Mouse (Mus musculus): ENCODE data around the gene C130032M10Rik. TPM values are rescaled to one million over a fixed set of nuclear protein-coding genes. Genes with fewer than 3 reads are reported as not detected.

The C130032M10Rik gene
- total and polyA plus RNA-seq, 3 experiments: not detected

DNA sequence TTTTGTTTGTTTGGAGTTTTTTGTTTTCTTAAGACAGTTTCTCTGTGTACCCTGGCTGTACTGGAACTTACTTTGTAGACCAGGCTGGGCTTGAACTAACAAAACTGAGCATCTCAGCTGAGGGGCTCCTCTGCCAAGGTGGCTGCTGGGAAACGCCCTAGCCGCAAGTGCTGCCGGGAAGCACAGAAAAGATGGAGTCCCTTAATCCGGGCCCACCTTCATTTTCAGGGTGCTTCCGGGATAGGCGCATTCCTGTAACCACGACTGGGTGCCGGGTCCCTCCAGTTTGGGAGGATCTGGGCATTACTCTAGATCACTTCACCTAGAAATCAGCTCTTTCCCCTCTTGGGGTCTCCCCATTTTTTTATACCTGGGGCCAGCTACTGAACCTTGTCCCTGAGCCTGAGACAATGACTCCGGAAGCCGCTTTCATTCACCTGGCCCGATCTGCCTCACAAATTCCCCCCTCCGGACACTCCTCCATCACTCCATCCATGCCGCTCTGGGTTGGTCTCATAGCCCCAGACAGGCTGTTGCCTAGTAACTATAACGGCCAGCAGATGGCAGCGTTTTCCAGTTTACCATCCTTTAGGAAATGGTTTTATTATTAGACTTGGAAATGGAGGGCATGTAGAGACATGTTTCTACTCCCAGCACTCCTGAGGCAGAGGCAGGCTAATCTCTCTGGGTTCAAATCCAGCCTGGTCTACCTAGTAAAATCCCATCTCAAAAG lies 15.5 kb upstream of the C130032M10Rik start:
- Histone ChIP-seq H3K9ac (ENCODE audit: low read depth, low read length) (no peak overlapping the region), H3K4me1 (ENCODE audit: control insufficient read depth, insufficient read depth, low read length) (no peaks in the 10 kb centered on the region), H3K79me2 (replicated peaks; ENCODE audit: control insufficient read depth, insufficient read depth, low read length) (no peaks in the 10 kb centered on the region), H3K27me3 (ENCODE audit: control insufficient read depth, insufficient read depth, low read length) (no peaks in the 10 kb centered on the region), H3K27ac (no peak overlapping the region), H3K36me3 (ENCODE audit: control insufficient read depth, insufficient read depth, low read length) (no peaks in the 10 kb centered on the region), H3K4me3 (no peak overlapping the region)
- peak; percentile 32 to 51 for DNase-seq
- WGBS: 16% methylated on average over 15 of the region's 15 CpGs
- TF ChIP-seq EP300 (IDR thresholded peaks at IDR 0.05; ENCODE audit: insufficient read depth, low read depth, low read length) (no peak), CTCF (IDR thresholded peaks at IDR 0.05) (peak; percentile 71)
- intact Hi-C loops (cut with DNase I): loop anchor here (1.0 to 2.0 kb wide), 3 partner anchors 81 to 181 kb away; no protein-coding TSS in a partner anchor

DNA sequence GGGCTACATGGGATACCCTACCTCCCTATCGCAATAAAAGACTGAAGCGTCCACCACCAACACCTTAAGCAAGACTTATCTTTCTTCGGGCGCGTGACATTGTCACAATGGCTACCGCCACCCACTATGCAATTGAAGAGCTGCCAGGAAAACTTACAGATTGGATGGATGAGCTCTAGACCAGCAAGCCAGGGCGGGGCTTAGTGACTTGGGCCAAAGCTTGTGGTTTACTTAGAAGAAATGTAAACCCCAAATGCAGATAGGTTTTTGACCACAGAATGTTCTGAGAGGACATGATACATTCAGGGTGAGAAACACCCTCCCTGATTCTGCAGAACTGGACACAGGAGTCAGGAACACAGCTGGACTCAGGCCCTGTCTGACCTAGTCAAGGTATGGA lies 14.4 kb upstream of the C130032M10Rik start:
- intact Hi-C loops (cut with DNase I): no loop called here
- no peaks in the 10 kb centered on the region for H3K4me1 ChIP-seq (ENCODE audit: control insufficient read depth, insufficient read depth, low read length)
- 88% methylated on average over 7 of the region's 7 CpGs for WGBS
- H3K27me3 ChIP-seq (ENCODE audit: control insufficient read depth, insufficient read depth, low read length): no peaks in the 10 kb centered on the region
- TF ChIP-seq CTCF (IDR thresholded peaks at IDR 0.05) (no peak), POLR2A (IDR thresholded peaks at IDR 0.05; ENCODE audit: insufficient read depth, low read depth, low read length) (no peak), EP300 (IDR thresholded peaks at IDR 0.05; ENCODE audit: insufficient read depth, low read depth, low read length) (no peak)
- no peak overlapping the region for H3K9ac ChIP-seq (ENCODE audit: low read depth, low read length)
- H3K4me3 ChIP-seq: no peak overlapping the region
- no peaks in the 10 kb centered on the region for H3K36me3 ChIP-seq (ENCODE audit: control insufficient read depth, insufficient read depth, low read length)
- no peak for DNase-seq
- no peak overlapping the region for H3K27ac ChIP-seq
- no peaks in the 10 kb centered on the region for H3K79me2 ChIP-seq (replicated peaks; ENCODE audit: control insufficient read depth, insufficient read depth, low read length)

DNA sequence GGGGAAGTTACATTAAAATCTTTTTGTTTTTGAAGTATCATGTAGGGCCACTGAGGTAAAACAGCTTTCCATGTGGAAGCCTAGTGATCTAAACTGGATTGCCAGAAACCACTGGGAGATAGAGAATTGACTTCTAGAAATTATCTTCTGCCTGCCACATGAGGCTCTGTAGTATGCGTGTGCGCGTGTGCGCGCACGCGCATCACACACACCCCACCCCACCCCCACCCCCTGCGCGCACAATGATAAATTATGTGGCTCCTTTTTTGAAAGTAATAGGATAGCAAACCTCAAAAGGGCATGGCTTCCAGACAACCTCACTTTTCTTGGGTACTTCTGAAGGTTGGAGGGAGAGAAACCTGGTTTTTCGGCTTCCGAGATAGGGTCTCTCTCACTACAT lies 13.6 kb upstream of the C130032M10Rik start:
- Histone ChIP-seq H3K9ac (ENCODE audit: low read depth, low read length) (no peak overlapping the region), H3K36me3 (ENCODE audit: control insufficient read depth, insufficient read depth, low read length) (no peaks in the 10 kb centered on the region), H3K4me1 (ENCODE audit: control insufficient read depth, insufficient read depth, low read length) (no peaks in the 10 kb centered on the region), H3K79me2 (replicated peaks; ENCODE audit: control insufficient read depth, insufficient read depth, low read length) (no peaks in the 10 kb centered on the region), H3K4me3 (no peak overlapping the region), H3K27me3 (ENCODE audit: control insufficient read depth, insufficient read depth, low read length) (no peaks in the 10 kb centered on the region), H3K27ac (no peak overlapping the region)
- TF ChIP-seq EP300 (IDR thresholded peaks at IDR 0.05; ENCODE audit: insufficient read depth, low read depth, low read length): no peak
- no peak for TF ChIP-seq CTCF (IDR thresholded peaks at IDR 0.05)
- no peak for TF ChIP-seq POLR2A (IDR thresholded peaks at IDR 0.05; ENCODE audit: insufficient read depth, low read depth, low read length)
- DNase-seq: no peak
- intact Hi-C loops (cut with DNase I): no loop called here
- 95% methylated on average over 11 of the region's 11 CpGs for WGBS

DNA sequence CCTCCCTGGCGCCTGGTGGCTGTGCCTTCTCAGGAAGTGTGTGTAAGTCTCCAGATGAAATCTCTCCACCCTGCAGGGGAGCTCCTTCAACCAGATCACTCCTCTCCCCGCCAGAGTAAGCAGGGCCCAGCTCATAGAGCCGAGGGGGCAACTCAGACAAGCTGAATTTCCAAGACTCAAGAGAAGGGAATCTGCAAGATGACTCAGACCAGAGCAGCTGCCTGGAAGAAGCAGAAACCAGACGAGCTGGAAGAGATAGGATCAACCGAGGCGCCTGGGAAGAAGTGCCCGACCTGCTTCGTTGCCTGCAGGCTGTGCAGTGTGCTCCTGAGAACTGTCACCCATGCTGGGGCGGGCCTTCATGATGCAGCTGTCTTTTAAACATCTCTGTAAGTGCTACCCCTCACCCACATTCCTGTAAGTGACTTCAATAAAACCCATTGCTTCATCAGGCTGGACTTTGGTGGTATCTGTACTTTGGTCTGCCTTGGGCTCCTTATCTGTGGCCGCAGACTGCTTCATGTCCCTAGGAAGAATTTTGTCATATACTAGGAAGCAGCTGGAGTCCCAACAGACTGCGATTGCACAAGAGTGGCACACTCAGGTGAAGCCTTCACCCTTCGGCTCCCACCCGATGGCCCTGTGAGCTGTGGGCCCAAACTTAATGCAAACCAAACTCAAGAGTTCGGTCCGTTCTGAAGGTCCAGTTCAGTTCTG lies 12.6 kb upstream of the C130032M10Rik start:
- WGBS: 41% methylated on average over 15 of the region's 15 CpGs

DNA sequence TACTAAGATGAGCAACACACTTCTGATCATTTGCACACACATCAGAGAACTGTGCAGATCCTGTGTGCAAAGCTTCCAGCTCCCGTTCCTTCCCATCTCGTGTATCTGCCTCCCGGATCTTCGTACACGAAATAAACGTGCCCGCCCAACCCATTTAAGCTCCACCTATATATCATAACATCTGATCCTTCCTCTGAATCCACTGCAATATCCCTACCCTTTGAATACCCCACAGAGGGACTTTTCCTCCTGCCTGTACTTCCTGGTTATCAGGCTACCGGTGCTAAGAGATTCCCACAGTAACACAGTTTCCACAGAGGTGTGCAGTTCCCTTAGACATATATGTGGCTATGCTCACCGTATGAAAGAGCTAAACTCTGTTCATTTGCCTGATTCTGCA lies 10.7 kb upstream of the C130032M10Rik start, which contains the start of gene Ccr4:
Gene Ccr4 (minus strand): TSS at position 101 of the 400 bp plus-strand sequence.
- WGBS: 85% methylated on average over 9 of the region's 9 CpGs
- intact Hi-C loops (cut with DNase I): no loop called here
- H3K4me3 ChIP-seq: no peak within 1 kb of the TSS
- H3K36me3 ChIP-seq (ENCODE audit: control insufficient read depth, insufficient read depth, low read length): no peaks in the 10 kb centered on the region
- H3K4me1 ChIP-seq (ENCODE audit: control insufficient read depth, insufficient read depth, low read length): no peaks in the 10 kb centered on the region
- TF ChIP-seq POLR2A (IDR thresholded peaks at IDR 0.05; ENCODE audit: insufficient read depth, low read depth, low read length) (no peak), CTCF (IDR thresholded peaks at IDR 0.05) (no peak), EP300 (IDR thresholded peaks at IDR 0.05; ENCODE audit: insufficient read depth, low read depth, low read length) (no peak)
- H3K79me2 ChIP-seq (replicated peaks; ENCODE audit: control insufficient read depth, insufficient read depth, low read length): no peaks in the 10 kb centered on the region
- no peaks in the 10 kb centered on the region for H3K27me3 ChIP-seq (ENCODE audit: control insufficient read depth, insufficient read depth, low read length)
- no peak for DNase-seq
- no peak within 1 kb of the TSS for H3K27ac ChIP-seq
- no peak within 1 kb of the TSS for H3K9ac ChIP-seq (ENCODE audit: low read depth, low read length)

More for the DNA sequence above, 12.6 kb upstream of the C130032M10Rik start:
- Histone ChIP-seq H3K4me3 (no peak overlapping the region), H3K79me2 (replicated peaks; ENCODE audit: control insufficient read depth, insufficient read depth, low read length) (no peaks in the 10 kb centered on the region), H3K4me1 (ENCODE audit: control insufficient read depth, insufficient read depth, low read length) (no peaks in the 10 kb centered on the region), H3K27me3 (ENCODE audit: control insufficient read depth, insufficient read depth, low read length) (no peaks in the 10 kb centered on the region), H3K9ac (ENCODE audit: low read depth, low read length) (no peak overlapping the region), H3K36me3 (ENCODE audit: control insufficient read depth, insufficient read depth, low read length) (no peaks in the 10 kb centered on the region), H3K27ac (no peak overlapping the region)
- intact Hi-C loops (cut with DNase I): no loop called here
- DNase-seq: no peak
- TF ChIP-seq CTCF (IDR thresholded peaks at IDR 0.05) (no peak), EP300 (IDR thresholded peaks at IDR 0.05; ENCODE audit: insufficient read depth, low read depth, low read length) (no peak), POLR2A (IDR thresholded peaks at IDR 0.05; ENCODE audit: insufficient read depth, low read depth, low read length) (no peak)

DNA sequence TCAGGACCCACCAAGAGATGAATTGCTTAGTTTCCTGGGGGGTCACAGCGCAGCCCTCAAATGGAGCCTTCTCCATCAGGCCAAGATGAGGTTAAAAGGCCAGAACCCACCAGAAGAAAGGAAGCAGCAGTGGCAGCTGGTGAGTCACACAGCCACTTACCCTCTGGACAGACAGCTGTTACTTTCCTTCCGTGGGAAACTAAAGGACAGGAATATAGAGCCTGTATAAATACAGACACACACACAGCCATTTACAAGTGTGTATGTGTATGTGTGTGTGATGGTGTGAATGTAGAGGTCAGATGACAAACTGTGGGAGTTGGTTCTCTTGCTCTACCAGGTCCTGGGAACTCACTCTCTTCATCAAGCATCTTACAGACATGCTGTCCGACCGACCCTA lies 8.9 kb upstream of the C130032M10Rik start:
- no peaks in the 10 kb centered on the region for H3K4me1 ChIP-seq (ENCODE audit: control insufficient read depth, insufficient read depth, low read length)
- no peak overlapping the region for H3K4me3 ChIP-seq
- intact Hi-C loops (cut with DNase I): no loop called here
- no peak for DNase-seq
- H3K36me3 ChIP-seq (ENCODE audit: control insufficient read depth, insufficient read depth, low read length): no peaks in the 10 kb centered on the region
- H3K79me2 ChIP-seq (replicated peaks; ENCODE audit: control insufficient read depth, insufficient read depth, low read length): no peaks in the 10 kb centered on the region
- H3K9ac ChIP-seq (ENCODE audit: low read depth, low read length): no peak overlapping the region
- no peaks in the 10 kb centered on the region for H3K27me3 ChIP-seq (ENCODE audit: control insufficient read depth, insufficient read depth, low read length)
- WGBS: 48% methylated on average over 4 of the region's 4 CpGs
- H3K27ac ChIP-seq: no peak overlapping the region
- no peak for TF ChIP-seq CTCF (IDR thresholded peaks at IDR 0.05)
- no peak for TF ChIP-seq EP300 (IDR thresholded peaks at IDR 0.05; ENCODE audit: insufficient read depth, low read depth, low read length)
- TF ChIP-seq POLR2A (IDR thresholded peaks at IDR 0.05; ENCODE audit: insufficient read depth, low read depth, low read length): no peak
